Mouse (Mus musculus): ENCODE data around the gene Aldh1a3. TPM values are rescaled to one million over a fixed set of nuclear protein-coding genes. Genes with fewer than 3 reads are reported as not detected.

Aldh1a3 gene
- polyA plus RNA-seq, 1 experiment from 2014 or later = 1.3 TPM

DNA sequence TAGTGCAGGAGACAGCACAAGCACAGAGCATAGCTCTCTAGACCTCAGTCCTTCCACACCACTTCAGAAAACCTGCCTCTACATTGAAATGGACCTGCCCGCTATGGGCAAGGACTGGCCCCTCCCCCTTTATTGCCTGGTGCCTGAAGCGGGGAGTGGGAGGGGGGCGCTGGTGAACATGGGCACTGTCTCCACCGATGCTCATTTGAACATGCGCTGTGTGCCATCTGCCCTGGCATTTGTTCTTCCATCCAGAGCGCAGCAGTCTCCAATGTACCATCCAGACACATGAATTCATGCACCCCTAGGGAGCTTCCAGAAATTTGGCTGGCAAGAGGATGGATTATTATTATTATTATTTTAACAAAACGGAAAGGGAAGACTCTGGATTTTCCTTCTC lies 14.2 kb downstream of the Aldh1a3 start:
- Histone ChIP-seq H3K4me2 (ENCODE audit: low read length) (no peak overlapping the region), H3K9me3 (ENCODE audit: control insufficient read depth, low read length) (no peaks in the 10 kb centered on the region), H3K27me3 (ENCODE audit: control insufficient read depth, insufficient read depth, low read length) (no peaks in the 10 kb centered on the region), H3K4me3 (ENCODE audit: control insufficient read depth in 1 of 2, insufficient read depth in 1 of 2, low read depth in 1 of 2, low read length in 2 of 2) (no peak overlapping the region), H3K27ac (replicated peaks in 1 of 2; ENCODE audit: control insufficient read depth in 1 of 2, insufficient read depth in 1 of 2, low read depth in 2 of 2, low read length in 2 of 2) (no peak overlapping the region), H3K9ac (ENCODE audit: low read length) (no peak overlapping the region), H3K4me1 (ENCODE audit: control insufficient read depth in 2 of 2, insufficient read depth in 2 of 2, low read length in 2 of 2) (peaks cover 6 to 7% of the 10 kb centered on the region in 2 experiments), H3K36me3 (ENCODE audit: control insufficient read depth, insufficient read depth, low read length) (no peaks in the 10 kb centered on the region)
- 78% methylated on average over 7 of the region's 7 CpGs for WGBS
- no peak for ATAC-seq (ENCODE audit: insufficient number of reproducible peaks, insufficient read depth, low FRiP score, low read depth)

DNA sequence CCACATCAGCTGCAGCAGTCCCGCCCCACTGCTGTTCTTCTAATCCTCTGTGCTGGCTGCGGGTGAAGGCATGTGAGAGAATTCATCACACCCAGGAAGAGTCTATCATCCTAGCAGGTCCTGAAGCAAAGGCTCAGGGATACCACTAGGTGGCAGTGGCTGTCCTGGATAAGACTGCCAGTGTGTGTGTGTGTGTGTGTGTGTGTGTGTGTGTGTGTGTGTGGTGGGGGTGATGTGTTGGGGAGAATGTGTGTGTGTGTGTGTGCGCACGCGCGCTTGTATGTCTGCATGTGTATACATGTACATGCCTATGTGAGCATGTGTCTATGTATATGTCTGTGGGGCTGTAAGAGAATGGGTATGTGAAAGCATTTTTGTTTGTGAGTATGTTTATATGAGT lies 17.9 kb downstream of the Aldh1a3 start:
- Histone ChIP-seq H3K27ac (replicated peaks in 1 of 2; ENCODE audit: control insufficient read depth in 1 of 2, insufficient read depth in 1 of 2, low read depth in 2 of 2, low read length in 2 of 2) (no peak overlapping the region), H3K36me3 (ENCODE audit: control insufficient read depth, insufficient read depth, low read length) (no peaks in the 10 kb centered on the region), H3K4me1 (ENCODE audit: control insufficient read depth in 2 of 2, insufficient read depth in 2 of 2, low read length in 2 of 2) (peaks cover 25 to 27% of the 10 kb centered on the region in 2 experiments), H3K9me3 (ENCODE audit: control insufficient read depth, low read length) (no peaks in the 10 kb centered on the region), H3K4me2 (ENCODE audit: low read length) (no peak overlapping the region), H3K27me3 (ENCODE audit: control insufficient read depth, insufficient read depth, low read length) (no peaks in the 10 kb centered on the region), H3K9ac (ENCODE audit: low read length) (no peak overlapping the region), H3K4me3 (ENCODE audit: control insufficient read depth in 1 of 2, insufficient read depth in 1 of 2, low read depth in 1 of 2, low read length in 2 of 2) (no peak overlapping the region)
- no peak for ATAC-seq (ENCODE audit: insufficient number of reproducible peaks, insufficient read depth, low FRiP score, low read depth)
- 62% methylated on average over 6 of the region's 6 CpGs for WGBS

DNA sequence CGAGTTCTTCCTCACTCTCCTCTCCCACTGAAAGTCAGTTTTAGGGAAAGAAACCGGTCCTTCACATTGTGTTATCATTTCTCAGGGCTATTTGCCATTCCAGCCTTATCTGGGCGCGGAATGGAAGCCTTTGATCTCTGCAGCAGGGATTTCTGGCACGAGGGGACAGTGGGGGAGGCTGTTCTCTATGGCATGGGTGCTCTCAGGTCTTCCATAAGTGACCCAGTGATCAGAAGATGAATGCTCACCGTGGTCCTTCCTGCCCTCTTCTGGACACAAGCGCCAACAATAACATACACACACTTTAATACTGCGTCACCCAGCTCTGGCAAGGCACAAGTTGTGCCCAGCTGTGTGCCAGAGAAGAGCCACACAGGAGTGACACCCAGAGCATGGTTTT lies 20.3 kb downstream of the Aldh1a3 start:
- WGBS = 41% methylated on average over 8 of the region's 8 CpGs
- no peaks in the 10 kb centered on the region for H3K27me3 ChIP-seq (ENCODE audit: control insufficient read depth, insufficient read depth, low read length)

DNA sequence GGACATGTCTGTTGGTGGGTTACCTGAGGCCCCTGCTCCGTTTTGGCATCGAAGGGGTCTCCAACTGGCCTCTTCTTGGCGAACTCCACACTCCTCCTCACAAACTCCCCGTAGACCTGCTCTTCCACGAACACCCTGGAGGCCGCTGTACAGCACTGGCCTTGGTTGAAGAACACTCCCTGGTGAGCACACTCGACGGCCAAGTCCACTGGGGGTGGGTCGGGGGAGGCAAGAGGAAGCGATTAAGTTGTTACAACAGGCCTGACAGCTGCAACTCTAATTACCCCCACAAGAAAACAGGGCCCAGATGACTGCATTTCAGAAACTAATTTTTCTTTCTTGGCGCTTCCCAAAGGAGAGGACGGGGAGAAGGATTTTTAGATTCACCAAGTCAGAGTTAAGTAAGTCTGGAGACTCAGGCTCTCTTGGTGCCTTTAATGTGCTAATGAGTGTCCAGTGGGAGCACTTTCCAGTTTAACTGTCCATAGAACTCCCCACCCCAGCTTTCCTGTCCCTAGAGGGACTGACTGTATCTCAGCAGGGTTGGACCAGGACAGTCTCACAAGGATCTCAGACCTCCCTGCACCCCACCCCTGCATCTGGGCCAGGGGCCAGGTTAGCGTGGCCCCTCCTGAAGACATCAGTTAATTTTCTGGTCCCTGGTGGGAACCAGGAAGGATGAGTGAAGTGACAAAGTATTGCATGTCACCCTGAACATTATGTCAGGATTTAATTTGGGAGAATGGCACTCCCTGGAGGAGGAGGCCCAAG lies 21.2 kb downstream of the Aldh1a3 start:
- no peak for ATAC-seq (ENCODE audit: insufficient number of reproducible peaks, insufficient read depth, low FRiP score, low read depth)

More for the DNA sequence above, 20.3 kb downstream of the Aldh1a3 start:
- H3K36me3 ChIP-seq (ENCODE audit: control insufficient read depth, insufficient read depth, low read length) = no peaks in the 10 kb centered on the region
- H3K9ac ChIP-seq (ENCODE audit: low read length) = no peak overlapping the region
- H3K4me3 ChIP-seq (ENCODE audit: control insufficient read depth in 1 of 2, insufficient read depth in 1 of 2, low read depth in 1 of 2, low read length in 2 of 2) = no peak overlapping the region
- no peak overlapping the region for H3K4me2 ChIP-seq (ENCODE audit: low read length)
- H3K4me1 ChIP-seq (ENCODE audit: control insufficient read depth in 2 of 2, insufficient read depth in 2 of 2, low read length in 2 of 2) = peaks cover 22 to 24% of the 10 kb centered on the region in 2 experiments
- H3K9me3 ChIP-seq (ENCODE audit: control insufficient read depth, low read length) = no peaks in the 10 kb centered on the region
- no peak overlapping the region for H3K27ac ChIP-seq (replicated peaks in 1 of 2; ENCODE audit: control insufficient read depth in 1 of 2, insufficient read depth in 1 of 2, low read depth in 2 of 2, low read length in 2 of 2)
- ATAC-seq (ENCODE audit: insufficient number of reproducible peaks, insufficient read depth, low FRiP score, low read depth) = no peak

DNA sequence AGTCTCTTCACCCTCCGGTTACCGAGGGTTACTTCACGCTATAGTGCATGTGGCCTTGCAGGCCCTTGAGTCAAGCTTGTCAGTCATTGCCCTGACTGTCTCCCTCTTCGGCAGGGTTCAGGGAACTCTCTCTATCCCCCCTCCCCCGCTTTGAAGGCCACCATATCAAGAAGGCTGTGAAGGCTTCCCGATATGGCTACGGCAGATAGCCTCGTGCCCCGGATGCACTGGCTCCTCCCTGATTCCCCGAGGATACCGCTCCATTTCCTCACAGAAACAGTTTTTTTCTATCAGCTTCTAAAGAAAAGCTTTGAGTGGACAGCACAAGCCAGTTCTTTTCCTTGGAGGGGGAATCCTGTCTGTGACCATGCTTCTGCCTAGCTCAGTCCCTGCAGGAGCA lies 21.8 kb downstream of the Aldh1a3 start:
- Histone ChIP-seq H3K27ac (replicated peaks in 1 of 2; ENCODE audit: control insufficient read depth in 1 of 2, insufficient read depth in 1 of 2, low read depth in 2 of 2, low read length in 2 of 2) (no peak overlapping the region), H3K27me3 (ENCODE audit: control insufficient read depth, insufficient read depth, low read length) (no peaks in the 10 kb centered on the region), H3K9ac (ENCODE audit: low read length) (no peak overlapping the region), H3K9me3 (ENCODE audit: control insufficient read depth, low read length) (no peaks in the 10 kb centered on the region), H3K36me3 (ENCODE audit: control insufficient read depth, insufficient read depth, low read length) (no peaks in the 10 kb centered on the region), H3K4me3 (ENCODE audit: control insufficient read depth in 1 of 2, insufficient read depth in 1 of 2, low read depth in 1 of 2, low read length in 2 of 2) (no peak overlapping the region), H3K4me2 (ENCODE audit: low read length) (no peak overlapping the region), H3K4me1 (ENCODE audit: control insufficient read depth in 2 of 2, insufficient read depth in 2 of 2, low read length in 2 of 2) (peaks cover 22 to 24% of the 10 kb centered on the region in 2 experiments)
- WGBS = 17% methylated on average over 11 of the region's 11 CpGs
- ATAC-seq (ENCODE audit: insufficient number of reproducible peaks, insufficient read depth, low FRiP score, low read depth) = no peak

More for the DNA sequence above, 21.2 kb downstream of the Aldh1a3 start:
- Histone ChIP-seq H3K9me3 (ENCODE audit: control insufficient read depth, low read length) (no peaks in the 10 kb centered on the region), H3K4me2 (ENCODE audit: low read length) (no peak overlapping the region), H3K9ac (ENCODE audit: low read length) (no peak overlapping the region), H3K27me3 (ENCODE audit: control insufficient read depth, insufficient read depth, low read length) (no peaks in the 10 kb centered on the region), H3K4me3 (ENCODE audit: control insufficient read depth in 1 of 2, insufficient read depth in 1 of 2, low read depth in 1 of 2, low read length in 2 of 2) (no peak overlapping the region), H3K4me1 (ENCODE audit: control insufficient read depth in 2 of 2, insufficient read depth in 2 of 2, low read length in 2 of 2) (peaks cover 22 to 24% of the 10 kb centered on the region in 2 experiments), H3K36me3 (ENCODE audit: control insufficient read depth, insufficient read depth, low read length) (no peaks in the 10 kb centered on the region), H3K27ac (replicated peaks in 1 of 2; ENCODE audit: control insufficient read depth in 1 of 2, insufficient read depth in 1 of 2, low read depth in 2 of 2, low read length in 2 of 2) (no peak overlapping the region)
- WGBS = 57% methylated on average over 13 of the region's 13 CpGs

DNA sequence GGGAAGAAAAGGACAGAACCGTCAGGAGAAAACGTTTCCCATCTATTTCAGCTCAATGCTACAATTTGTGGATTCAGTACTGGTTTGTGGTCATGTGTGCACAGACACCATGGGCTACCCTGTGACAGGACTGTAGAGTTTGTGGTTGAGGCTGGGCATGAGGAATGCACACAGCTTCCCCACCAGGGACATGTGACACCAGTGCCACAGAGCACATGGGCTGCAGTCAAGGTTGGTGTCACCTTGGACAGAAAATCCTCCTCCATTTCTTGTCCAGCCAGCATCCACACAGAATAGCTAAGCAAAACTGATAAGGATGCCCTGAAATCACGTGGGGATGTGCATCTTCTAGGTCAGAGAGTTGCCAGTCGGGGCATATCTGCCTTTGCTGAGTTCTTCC lies 22.5 kb downstream of the Aldh1a3 start:
- H3K27ac ChIP-seq (replicated peaks in 1 of 2; ENCODE audit: control insufficient read depth in 1 of 2, insufficient read depth in 1 of 2, low read depth in 2 of 2, low read length in 2 of 2) = no peak overlapping the region
- H3K9me3 ChIP-seq (ENCODE audit: control insufficient read depth, low read length) = no peaks in the 10 kb centered on the region
- no peaks in the 10 kb centered on the region for H3K27me3 ChIP-seq (ENCODE audit: control insufficient read depth, insufficient read depth, low read length)
- peaks cover 22 to 24% of the 10 kb centered on the region in 2 experiments for H3K4me1 ChIP-seq (ENCODE audit: control insufficient read depth in 2 of 2, insufficient read depth in 2 of 2, low read length in 2 of 2)
- WGBS = 66% methylated on average over 4 of the region's 4 CpGs
- H3K4me2 ChIP-seq (ENCODE audit: low read length) = no peak overlapping the region
- H3K9ac ChIP-seq (ENCODE audit: low read length) = no peak overlapping the region
- no peaks in the 10 kb centered on the region for H3K36me3 ChIP-seq (ENCODE audit: control insufficient read depth, insufficient read depth, low read length)
- H3K4me3 ChIP-seq (ENCODE audit: control insufficient read depth in 1 of 2, insufficient read depth in 1 of 2, low read depth in 1 of 2, low read length in 2 of 2) = no peak overlapping the region
- no peak for ATAC-seq (ENCODE audit: insufficient number of reproducible peaks, insufficient read depth, low FRiP score, low read depth)

DNA sequence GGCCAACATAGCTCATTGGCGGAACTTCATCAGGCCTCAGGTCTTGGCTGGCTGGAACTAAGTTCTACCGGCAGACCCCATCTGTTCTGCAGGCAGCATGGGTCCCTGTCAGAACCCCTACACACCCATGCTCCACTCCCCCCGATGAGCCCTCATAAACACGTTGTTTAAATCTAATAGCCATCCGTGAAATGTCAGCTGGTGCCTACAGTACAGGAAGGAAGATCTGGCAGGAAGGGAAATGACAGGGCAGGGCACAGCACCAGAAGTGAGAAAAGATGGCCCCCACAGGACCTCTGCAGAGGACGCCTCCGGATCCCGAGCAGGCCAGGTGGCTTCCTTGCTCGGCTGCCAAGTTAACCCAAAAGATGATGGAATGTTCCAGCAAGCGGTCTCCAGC lies 23.2 kb downstream of the Aldh1a3 start:
- no peak overlapping the region for H3K4me2 ChIP-seq (ENCODE audit: low read length)
- no peaks in the 10 kb centered on the region for H3K36me3 ChIP-seq (ENCODE audit: control insufficient read depth, insufficient read depth, low read length)
- H3K4me1 ChIP-seq (ENCODE audit: control insufficient read depth in 2 of 2, insufficient read depth in 2 of 2, low read length in 2 of 2) = peaks cover 22 to 24% of the 10 kb centered on the region in 2 experiments
- ATAC-seq (ENCODE audit: insufficient number of reproducible peaks, insufficient read depth, low FRiP score, low read depth) = no peak
- WGBS = 63% methylated on average over 10 of the region's 10 CpGs
- H3K4me3 ChIP-seq (ENCODE audit: control insufficient read depth in 1 of 2, insufficient read depth in 1 of 2, low read depth in 1 of 2, low read length in 2 of 2) = no peak overlapping the region
- H3K27ac ChIP-seq (replicated peaks in 1 of 2; ENCODE audit: control insufficient read depth in 1 of 2, insufficient read depth in 1 of 2, low read depth in 2 of 2, low read length in 2 of 2) = no peak overlapping the region
- H3K9me3 ChIP-seq (ENCODE audit: control insufficient read depth, low read length) = no peaks in the 10 kb centered on the region
- H3K27me3 ChIP-seq (ENCODE audit: control insufficient read depth, insufficient read depth, low read length) = no peaks in the 10 kb centered on the region
- H3K9ac ChIP-seq (ENCODE audit: low read length) = no peak overlapping the region

DNA sequence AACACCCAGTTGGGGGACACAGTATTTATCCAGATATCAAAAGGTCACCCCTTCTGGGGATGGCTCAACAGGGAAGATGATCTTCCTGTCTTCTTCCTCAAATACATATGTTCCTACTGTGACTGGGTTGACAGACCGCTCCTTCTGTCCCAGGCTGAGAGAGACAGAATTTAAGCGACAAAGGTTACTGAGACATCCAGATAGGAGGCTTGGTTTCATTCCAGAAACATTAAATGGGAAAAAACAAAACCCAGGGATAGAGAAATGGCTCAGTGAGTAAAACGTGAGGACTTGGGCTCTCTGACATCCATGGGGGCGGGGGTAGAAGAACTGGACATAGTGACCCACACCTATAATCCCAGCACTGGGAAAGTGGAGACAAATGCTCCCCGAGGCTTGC lies 24.4 kb downstream of the Aldh1a3 start:
- Histone ChIP-seq H3K4me2 (ENCODE audit: low read length) (no peak overlapping the region), H3K4me1 (ENCODE audit: control insufficient read depth in 2 of 2, insufficient read depth in 2 of 2, low read length in 2 of 2) (peaks cover 22 to 24% of the 10 kb centered on the region in 2 experiments), H3K9ac (ENCODE audit: low read length) (no peak overlapping the region), H3K27me3 (ENCODE audit: control insufficient read depth, insufficient read depth, low read length) (no peaks in the 10 kb centered on the region), H3K27ac (replicated peaks in 1 of 2; ENCODE audit: control insufficient read depth in 1 of 2, insufficient read depth in 1 of 2, low read depth in 2 of 2, low read length in 2 of 2) (no peak overlapping the region), H3K9me3 (ENCODE audit: control insufficient read depth, low read length) (no peaks in the 10 kb centered on the region), H3K4me3 (ENCODE audit: control insufficient read depth in 1 of 2, insufficient read depth in 1 of 2, low read depth in 1 of 2, low read length in 2 of 2) (no peak overlapping the region), H3K36me3 (ENCODE audit: control insufficient read depth, insufficient read depth, low read length) (no peaks in the 10 kb centered on the region)
- WGBS = 81% methylated on average over 5 of the region's 5 CpGs
- no peak for ATAC-seq (ENCODE audit: insufficient number of reproducible peaks, insufficient read depth, low FRiP score, low read depth)
